Mouse (Mus musculus): ENCODE data around the gene Usp11.
"Not testable (repeated sequence)": the region's sequence is repeated elsewhere in the genome, so short reads cannot be mapped to it uniquely, and the experiment has no call there.

The Usp11 gene

DNA sequence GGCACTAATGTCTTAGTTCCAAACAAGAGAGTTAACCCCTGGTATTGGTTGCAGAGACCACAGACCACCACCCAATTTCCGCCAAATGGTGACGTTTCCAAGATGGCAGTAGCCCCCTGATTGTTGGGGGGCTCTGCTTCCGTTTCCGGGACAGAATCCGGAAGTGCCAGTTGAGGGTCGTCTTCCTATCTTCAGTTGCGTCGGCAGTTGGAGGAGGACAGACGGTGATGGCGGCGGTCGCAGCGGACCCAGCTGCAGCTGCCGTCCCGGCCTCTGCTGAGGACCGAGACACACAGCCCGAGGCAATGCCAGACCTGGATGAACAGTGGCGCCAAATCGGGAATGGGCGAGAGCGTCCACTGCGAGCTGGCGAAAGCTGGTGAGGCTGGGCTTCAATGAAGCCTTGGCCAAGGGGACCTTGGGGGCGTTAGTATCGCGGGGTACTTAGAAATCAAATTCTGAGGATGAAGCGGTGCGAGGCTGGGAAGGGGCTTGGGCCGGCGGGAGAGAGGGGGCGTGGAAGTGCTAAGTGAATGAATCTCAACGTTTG is at the start of gene Usp11:
Gene Usp11, plus strand, starts transcription at position 166 of the 550 bp plus-strand sequence.
- in situ Hi-C loops (cut with MboI, MseI), result no loop called here

DNA sequence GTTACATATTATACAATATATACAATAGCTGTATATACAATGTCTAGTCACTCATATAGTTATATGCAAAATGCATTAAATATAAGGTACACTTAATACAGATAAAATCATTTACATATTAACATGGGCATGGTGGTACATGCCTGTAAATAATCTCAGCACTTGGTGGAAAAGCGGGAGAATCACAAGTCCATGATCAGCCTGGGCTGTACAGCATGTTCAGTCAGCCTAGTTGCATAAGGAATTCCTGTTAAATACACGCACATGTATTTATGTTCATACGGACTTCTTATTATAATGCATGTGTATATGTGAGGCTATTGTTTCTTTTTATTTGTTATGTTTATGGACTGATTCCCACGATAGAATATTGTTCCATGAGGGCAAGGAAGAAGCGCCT is 46.1 kb upstream of the Usp11 start:
- in situ Hi-C loops (cut with MboI, MseI), result no loop called here

DNA sequence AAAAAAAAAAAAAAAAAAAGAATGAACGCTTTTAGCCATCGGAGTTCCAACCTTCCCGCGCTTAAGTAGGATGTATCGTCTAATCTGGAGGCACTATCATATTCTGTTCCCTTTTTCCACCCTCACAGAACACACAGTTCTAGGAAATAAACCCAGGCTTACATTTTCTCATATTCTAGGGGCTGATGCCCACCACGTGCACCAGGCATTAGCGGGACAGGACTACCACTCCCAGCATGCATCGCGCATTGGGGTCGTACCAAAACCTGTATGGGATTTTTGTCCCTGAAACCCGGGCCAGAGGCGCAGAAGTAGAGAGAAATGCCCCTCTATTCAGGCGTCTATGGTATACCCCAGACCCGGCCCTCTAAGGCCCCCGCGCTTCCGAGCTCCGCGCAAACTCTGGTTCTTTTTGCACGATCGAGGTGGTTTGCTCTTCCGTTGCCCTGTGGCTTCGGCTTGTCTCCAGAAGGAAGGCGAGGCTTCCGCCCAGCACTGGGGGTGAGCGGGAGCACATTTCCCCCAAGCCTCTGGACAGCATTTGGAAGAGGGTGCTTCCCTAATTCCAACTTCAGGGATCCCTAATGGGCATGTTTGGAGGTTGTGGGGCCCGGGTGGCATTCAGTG is 45.6 kb upstream of the Usp11 start, which contains the start of gene Uba1:
Gene Uba1, plus strand, starts transcription at position 301 of the 627 bp plus-strand sequence.
- in situ Hi-C loops (cut with MboI, MseI), result no loop called here

DNA sequence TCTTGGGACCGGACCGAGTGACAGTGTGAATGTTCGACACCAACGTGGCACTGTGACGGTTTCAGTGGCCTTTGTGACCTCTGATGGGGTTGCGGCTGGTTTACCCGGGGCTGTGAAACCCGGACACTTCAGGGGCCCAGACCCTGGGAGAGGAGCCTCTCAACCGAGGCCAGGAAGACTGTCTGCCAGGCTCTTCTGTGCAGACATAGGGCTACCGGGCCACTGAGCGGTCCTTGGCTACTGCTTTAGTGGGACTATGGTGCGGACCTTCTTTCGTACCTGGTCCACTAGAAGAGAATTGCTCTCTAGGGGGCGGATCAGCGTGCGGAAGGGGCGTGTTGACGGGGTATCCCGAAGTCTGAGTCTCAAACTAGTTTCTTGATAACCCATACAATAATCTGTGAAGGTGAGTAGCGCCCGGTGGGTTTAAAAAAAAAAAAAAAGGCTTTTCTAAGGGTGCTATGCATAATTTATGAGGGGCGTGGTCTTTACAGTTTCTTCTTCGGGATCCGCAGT is 44.8 kb upstream of the Usp11 start:
- in situ Hi-C loops (cut with MboI, MseI), result no loop called here

DNA sequence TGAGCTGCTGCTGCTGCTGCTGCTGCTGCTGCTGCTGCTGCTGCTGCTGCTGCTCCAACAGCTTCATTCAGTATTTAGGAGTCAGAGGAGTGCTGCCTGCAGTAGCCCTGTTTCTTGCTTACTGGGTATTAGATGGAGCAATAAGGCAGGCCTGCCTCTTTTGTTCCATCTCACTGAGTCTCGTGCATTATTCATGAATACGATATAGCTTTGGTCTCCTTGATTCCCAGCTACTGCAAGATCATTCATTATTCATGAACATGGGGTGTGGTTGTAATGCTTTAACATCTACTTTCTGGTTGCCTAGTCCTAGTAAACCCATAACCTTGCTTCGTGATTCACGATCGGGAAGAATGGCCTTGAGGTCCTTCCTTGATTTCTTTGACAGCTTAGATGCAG is 41.4 kb upstream of the Usp11 start:
- in situ Hi-C loops (cut with MboI, MseI), result no loop called here

DNA sequence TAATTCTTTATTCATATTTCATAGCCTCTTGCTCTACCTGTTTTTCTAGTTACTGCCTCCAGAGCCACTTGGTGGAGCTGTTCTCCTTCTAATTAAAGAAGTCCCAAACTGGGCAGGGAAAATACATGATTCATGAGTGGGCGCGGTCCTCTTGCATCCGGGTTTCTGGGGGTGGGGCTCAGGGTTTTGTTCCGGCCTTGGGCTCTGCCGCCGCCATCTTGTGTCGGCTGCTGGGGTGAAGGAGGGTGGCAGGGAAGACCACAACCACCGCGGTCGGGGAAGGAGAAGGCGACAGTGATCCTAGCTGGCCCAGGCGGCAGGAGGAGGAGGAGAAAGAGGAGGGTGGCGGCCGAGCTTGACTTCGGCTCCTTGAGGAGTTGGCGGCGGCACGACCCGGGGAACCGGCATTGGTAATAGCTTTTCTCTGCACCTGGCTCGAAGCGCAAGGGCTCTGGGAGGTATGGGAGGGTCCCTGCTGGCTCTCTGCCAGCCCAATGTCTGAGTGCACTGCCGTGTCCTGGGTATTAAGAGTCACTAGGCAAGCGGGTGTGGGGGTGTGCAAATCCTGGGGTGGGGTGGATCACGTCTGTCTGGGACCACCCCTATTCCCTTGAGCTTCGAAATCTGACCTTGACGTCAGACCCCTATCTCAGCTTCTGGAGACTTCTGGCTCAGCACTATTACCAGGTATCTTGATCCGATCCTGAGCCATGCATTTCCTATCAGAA is 40.8 kb upstream of the Usp11 start:
- in situ Hi-C loops (cut with MboI, MseI), result no loop called here

DNA sequence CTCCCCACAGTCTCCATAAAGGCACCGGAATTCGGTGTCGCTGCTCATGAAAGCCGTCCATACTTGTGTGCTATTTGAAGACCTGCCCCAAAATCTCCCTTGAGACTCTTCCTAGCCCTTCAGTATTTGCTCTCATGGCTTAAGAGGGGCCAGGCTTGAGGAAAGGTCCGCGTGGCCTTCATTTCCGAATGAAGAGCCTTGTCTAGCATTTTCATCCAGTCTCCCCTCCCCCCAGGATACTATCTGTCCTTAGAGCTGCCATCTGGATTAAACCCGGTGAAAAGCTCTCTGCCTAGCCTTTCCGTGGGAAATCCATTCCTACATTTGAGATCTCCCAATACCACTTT is 40.3 kb upstream of the Usp11 start:
- in situ Hi-C loops (cut with MboI, MseI), result no loop called here

DNA sequence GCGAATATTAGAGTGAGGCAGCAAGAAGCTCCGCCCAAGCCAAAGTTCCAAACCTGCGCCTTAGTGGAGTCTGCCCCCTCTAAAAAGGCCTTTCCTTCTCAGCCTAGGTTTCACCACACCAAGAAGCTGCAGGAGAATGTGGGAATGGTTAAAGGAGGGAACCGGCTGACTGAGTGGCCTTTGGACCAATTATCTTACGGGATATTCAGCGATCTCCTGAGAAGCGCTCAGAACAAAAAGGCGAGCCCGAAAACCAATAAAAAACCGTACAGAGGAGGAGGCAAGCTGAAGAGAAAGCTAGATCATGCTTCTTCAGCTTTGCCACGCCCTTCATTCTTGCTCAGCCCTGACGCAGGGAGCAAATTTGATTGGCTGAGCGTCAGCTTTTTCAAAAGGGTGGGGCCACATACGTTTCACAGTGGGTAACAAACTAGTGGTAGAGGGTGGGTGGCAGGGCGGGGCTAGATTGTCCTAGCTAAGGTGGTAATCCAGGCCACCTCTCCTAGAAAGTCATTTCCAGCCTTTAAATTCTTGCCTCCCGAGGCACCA is 16.1 kb upstream of the Usp11 start, which contains the start of gene Cdk16:
Gene Cdk16, plus strand, starts transcription at position 436 of the 549 bp plus-strand sequence.
- in situ Hi-C loops (cut with MboI, MseI), result loop anchor here (10.0 kb wide), 1 partner anchor 107 kb away; the partner anchor contains the start of gene Araf

DNA sequence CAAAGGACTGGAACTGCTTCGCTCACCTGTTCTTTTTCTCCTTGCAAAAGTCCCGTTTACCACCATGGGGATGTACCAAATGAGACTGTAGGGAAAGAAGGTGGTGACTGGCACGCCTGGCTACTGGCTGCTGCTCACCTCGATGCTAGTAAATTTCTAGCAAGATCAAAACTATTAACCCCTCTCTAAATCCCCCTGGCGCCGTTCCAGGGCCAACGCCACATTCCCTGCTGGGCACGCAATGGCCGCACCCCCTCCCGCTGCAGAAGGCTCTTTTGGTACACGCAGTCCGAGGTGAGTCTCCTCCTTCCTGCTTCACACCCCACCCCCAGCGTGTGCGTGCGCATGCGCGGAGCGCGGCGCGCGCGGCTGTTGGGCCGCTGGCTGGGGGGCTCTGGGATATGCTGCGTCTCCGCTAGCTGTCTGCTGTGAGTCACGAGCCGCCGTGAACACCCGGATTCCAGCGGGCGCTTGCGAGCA is 15.6 kb upstream of the Usp11 start:
- in situ Hi-C loops (cut with MboI, MseI), result loop anchor here (10.0 kb wide), 1 partner anchor 107 kb away; the partner anchor contains the start of gene Araf

DNA sequence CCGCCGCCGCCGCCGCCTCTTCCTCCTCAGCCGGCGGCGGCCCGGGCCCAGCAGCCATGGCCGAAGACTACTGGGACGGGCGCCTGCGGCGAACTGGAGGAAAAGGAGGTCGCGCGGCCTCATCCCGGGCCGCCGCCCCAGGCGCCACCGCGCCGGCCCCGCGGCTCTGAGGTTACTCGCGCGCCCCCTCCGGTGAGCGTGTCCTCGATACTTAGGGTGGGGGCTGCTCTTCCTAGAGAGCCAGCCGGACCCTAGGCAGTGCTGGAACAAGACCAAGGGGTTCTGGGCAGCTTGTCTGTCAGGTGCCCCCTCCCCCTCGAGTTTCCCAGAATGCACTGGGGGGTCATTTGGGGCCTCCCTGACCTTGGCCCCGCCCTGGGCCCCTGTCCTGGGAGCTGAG is 15.1 kb upstream of the Usp11 start:
- in situ Hi-C loops (cut with MboI, MseI), result loop anchor here (10.0 kb wide), 1 partner anchor 106 kb away; the partner anchor contains the start of gene Araf

DNA sequence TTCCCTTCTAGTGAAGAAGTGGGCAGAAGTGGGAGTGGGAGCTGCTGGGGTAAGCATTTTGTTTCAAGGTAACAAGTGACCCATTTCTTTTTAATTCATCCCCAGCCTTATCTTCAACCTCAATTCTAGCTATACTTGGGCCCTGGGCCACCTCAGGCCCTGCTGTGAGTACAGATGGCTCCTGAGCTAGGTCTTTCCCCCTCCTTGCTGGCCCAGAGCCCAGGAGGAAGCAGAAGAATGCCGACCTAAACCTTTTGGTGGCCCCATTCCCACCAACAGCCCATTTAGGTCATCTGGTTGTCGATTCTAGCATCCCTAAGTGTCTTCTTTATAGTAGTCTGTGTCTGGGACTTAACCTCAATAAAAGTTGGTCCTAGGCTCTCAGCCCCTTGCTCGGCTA is 12.1 kb upstream of the Usp11 start:
- in situ Hi-C loops (cut with MboI, MseI), result no loop called here

DNA sequence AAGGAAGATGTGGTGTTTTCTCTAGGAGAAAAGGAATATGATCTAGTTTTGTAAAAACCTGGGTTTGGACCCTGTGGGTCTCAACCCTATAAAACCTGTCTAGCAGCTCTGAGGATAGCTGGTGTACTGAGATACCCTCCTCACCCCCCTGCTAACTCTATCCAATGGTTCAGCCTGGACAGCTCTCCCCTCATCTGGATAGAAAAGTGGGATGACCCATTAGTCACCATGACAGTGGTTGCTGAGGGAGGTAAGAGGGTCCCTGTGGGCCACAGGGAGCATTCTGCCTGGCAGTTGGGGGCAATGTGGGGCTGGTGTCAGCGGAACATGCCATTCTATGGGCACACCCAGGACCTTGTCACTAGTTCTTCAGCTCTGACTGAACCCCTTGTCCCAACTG is 11.1 kb upstream of the Usp11 start:
- in situ Hi-C loops (cut with MboI, MseI), result no loop called here

DNA sequence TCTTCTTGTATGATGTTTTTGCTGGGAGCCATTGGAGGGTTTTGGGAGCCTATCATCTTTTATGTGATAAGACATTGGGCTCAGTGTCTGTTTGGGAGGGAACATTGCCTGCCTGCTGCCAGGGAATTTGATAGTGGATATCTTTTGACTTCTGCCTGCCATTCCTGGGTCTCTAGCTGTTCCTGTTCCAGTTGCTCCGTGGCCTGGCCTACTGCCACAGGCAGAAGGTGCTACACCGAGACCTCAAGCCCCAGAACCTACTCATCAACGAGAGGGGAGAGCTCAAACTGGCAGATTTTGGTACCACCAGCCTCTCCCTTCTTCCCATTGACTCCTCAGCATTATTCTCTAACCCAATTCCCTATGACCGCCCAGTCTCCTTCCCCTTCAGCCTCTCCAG is 7.9 kb upstream of the Usp11 start:
- in situ Hi-C loops (cut with MboI, MseI), result no loop called here

DNA sequence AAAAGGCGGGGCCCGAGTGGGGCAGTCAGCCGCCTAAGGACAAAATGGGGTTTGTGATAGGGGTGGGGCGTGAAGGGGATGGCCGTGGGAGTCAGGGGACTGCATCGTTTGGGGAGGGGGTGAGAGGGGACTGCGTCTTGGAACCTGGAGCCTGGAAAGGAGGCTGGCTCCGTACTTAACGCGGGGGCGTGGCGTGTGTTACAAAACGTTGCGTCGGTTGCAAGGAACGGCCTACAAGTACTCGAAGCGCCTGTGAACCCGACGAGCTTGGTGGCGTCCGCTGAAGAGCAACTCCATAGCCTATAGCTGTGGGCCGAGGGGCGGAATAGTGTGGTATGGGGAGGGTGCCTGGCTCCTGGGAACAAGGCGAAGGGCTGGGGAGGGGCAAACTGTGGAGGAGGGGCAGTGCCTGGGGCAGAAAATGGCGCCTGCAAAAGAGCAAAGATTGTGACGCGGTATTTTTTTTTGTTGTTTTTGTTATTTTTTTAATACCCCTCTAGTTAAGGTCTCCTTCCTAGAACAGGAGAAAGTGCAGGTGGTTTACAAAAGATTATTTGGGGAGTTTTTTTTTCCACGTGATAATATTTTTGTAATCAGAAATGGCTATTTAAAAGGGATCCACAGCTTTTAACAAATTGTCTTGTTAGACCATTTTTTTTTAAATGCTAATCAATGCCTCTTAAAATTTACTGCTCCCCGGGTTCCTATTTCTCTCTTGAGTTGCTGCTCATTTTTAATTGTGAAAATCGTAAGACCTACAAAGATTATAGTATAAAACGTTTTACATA is 783 bp downstream of the Usp11 start:
- in situ Hi-C loops (cut with MboI, MseI), result no loop called here

DNA sequence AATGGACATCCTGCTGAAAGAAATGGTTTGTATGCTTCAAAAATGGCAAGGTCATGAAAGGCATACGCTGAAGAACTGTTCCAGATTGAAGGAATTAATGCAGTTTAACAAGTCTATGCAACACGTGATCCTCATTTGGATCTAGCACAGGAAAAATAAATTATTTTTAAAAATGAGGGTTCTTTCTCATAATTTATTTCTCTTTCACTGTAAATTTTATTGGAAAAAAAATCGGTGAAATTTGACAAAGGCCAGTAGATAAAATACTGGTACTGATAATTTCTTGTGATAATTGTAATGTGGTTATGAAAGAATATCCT is 1.3 kb downstream of the Usp11 start:
- in situ Hi-C loops (cut with MboI, MseI), result no loop called here

DNA sequence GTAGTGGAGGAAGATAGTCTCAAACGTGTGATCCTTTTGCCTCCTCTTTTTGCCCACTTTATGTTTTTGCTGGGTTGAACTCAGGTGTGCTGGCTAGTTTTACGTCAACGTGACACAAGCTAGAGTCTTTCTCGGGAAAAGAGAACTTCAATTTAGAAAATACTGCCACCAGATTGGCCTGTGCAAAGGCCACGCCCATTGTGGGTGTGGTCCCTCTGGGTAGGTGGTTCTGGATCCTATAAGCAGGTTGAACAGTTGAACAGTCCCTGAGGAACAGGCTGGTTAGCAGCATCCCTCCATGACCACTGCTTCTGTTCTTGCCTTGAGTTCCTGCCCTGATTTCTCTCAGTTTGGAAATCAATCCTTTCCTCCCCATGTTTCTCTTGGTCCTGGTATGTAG is 25.0 kb downstream of the Usp11 start:
- in situ Hi-C loops (cut with MboI, MseI), result no loop called here

DNA sequence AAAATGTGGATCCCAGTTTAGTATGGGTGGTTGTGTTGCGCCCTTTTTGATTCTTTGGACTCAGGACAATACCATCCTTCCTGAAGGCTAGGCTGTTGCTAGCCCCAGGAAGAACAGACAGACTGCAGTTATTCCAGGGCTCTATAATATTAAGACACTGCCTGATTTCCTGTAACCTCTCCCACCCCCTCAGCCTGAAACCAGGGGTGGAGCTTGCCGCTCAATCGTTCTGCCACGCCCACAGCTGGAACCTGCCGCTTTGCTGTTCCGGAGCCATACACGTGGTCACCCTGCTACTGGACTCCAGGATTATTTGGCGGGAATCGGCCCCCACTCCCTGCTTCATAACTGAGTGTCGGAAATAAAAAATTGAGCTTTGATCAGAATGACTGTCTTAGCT is 26.3 kb downstream of the Usp11 start:
- in situ Hi-C loops (cut with MboI, MseI), result not testable (repeated sequence)

DNA sequence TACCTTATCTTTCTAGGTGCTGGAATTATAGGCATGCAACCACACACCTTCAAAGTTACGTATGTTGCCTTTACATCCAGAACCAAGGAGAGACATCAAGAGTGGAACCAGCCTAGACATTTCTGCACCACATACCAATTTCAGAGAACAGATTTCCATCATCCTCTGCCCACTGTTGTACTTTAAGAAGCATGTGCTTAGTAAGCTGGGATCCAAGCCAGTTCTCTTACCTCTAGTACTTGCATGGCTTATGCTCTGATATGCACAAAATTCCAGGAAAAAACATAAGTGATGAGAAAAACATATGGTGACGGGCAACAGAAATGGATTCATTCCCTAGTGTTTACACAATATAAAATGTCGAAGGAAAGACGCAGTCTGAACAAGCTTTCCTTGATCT is 32.8 kb downstream of the Usp11 start:
- in situ Hi-C loops (cut with MboI, MseI), result no loop called here

DNA sequence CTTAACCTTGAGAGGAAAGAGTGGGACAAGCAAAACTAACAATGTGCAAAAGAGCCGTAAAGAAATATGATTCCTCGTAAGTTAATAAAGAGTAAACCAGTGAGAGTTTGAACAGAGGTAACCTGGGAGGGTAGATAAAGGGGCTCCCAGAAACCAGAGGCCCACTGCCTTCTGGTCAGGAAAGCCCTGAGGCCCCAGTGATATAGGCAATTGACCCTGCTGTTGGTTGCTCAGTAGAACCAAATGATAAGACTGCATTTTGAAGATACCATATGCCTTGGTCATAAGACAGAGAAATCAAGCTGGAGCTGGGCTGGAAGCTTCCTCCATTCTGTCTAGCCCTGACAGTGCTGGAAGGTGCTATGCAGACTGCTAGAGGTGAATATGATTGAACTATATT is 45.1 kb downstream of the Usp11 start:
- in situ Hi-C loops (cut with MboI, MseI), result no loop called here

DNA sequence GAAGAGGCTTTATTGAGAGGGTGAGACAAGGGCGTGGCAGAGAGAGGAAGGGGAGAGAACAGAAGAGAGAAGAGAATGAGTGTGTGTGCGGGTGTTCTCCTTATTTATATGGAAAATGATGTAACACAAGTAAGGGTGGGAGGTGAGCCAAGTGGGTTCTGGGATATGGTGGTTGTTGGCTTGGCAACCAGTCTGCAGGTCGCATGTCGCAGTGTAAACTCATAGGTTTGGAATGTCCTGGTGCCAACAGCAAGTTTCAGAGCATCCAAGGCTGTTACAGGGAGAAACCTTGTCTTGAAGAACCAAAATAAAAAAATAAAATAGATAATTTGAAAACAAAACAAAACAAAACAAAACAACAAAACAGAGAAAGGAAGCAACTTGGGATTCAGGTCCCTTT is 57.5 kb downstream of the Usp11 start:
- in situ Hi-C loops (cut with MboI, MseI), result no loop called here
